In the genomic region with DNA sequence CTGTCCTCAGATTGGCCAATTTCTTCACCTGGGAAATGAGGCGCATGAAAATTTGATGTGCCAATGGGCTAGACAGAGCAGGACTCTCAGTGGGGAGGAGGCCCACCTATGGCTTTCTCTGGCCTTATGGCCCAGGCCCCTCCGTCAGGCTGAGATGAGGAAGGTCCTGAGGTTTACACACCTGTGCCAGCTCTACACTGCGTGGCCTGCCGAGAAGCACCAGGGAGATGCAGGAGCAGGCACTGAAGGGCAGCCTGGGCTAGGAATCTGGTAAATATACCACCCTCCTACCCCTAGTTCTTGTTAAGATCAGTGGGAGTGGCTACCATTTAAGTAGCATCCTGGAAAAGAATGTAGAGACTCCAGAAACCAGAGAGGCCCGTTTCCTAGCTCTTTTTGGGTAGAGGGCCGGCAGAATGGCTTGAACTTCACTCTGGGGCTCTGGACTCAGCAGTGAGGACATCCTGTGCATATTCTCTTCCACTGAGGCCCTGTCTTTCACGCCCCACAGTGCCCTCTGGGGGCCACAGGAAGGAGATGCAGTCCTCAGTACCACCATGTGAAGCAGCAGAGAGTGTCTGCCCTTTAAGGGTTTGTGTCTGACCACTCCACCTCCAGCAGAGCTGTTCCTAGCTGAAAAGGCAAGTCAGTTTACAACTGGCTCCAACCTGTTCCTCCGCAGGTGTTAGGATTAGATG, we compare ENCODE assay signal across 8 mouse cellular contexts. TPM values are rescaled to one million over a fixed set of nuclear protein-coding genes. Genes with fewer than 3 reads are reported as not detected.
DNase-seq lines count a peak whose midpoint lies in the region; ATAC-seq and TF ChIP-seq lines count a peak whose summit lies in the region.

No protein-coding gene starts in this region.

- intact Hi-C loops in heart, adult 2 months (cut with DNase I): loop anchor here (1.0 to 10.0 kb wide), 3 partner anchors 76 to 264 kb away; no protein-coding TSS in a partner anchor

- TF ChIP-seq CTCF in heart, adult 2 months (IDR thresholded peaks at IDR 0.05): peak; percentile 96
- TF ChIP-seq CTCF in midbrain, postnatal 0 days (IDR thresholded peaks at IDR 0.05): peak; percentile 94

- no peak overlapping the region for H3K9ac ChIP-seq in heart, adult 2 months (ENCODE audit: low read depth, low read length)
- H3K9ac ChIP-seq in limb, embryonic 12.5 days (replicated peaks): no peak overlapping the region
- H3K9ac ChIP-seq in midbrain, postnatal 0 days (replicated peaks; ENCODE audit: low read length, poor library complexity, severe bottlenecking): no peak overlapping the region

- TF ChIP-seq POLR2A in heart, adult 2 months (IDR thresholded peaks at IDR 0.05; ENCODE audit: insufficient read depth, low read depth, low read length): no peak

- H3K36me3 ChIP-seq in embryonic facial prominence, embryonic 10.5 days (replicated peaks): peaks cover 77% of the 10 kb centered on the region
- H3K36me3 ChIP-seq in heart, adult 2 months (ENCODE audit: control insufficient read depth, insufficient read depth, low read length): no peaks in the 10 kb centered on the region
- H3K36me3 ChIP-seq in limb, embryonic 12.5 days: peaks cover 87% of the 10 kb centered on the region
- peaks cover 13% of the 10 kb centered on the region; the same call in 1 of the 2 replicates for H3K36me3 ChIP-seq in midbrain, postnatal 0 days (ENCODE audit: insufficient read depth, low read length)

- no peaks in the 10 kb centered on the region; the same call in 1 of the 2 replicates for H3K4me1 ChIP-seq in embryonic facial prominence, embryonic 10.5 days
- no peaks in the 10 kb centered on the region for H3K4me1 ChIP-seq in heart, adult 2 months (ENCODE audit: control insufficient read depth, insufficient read depth, low read length)
- H3K4me1 ChIP-seq in limb, embryonic 12.5 days (replicated peaks): no peaks in the 10 kb centered on the region
- H3K4me1 ChIP-seq in midbrain, postnatal 0 days (ENCODE audit: insufficient read depth, low read length): no peaks in the 10 kb centered on the region

- H3K4me3 ChIP-seq in embryonic facial prominence, embryonic 10.5 days: no peak overlapping the region
- no peak overlapping the region for H3K4me3 ChIP-seq in heart, adult 2 months
- no peak overlapping the region for H3K4me3 ChIP-seq in limb, embryonic 12.5 days (replicated peaks)
- H3K4me3 ChIP-seq in midbrain, postnatal 0 days (ENCODE audit: low read depth, low read length): no peak overlapping the region

- no peak overlapping the region for H3K4me2 ChIP-seq in limb, embryonic 12.5 days
- H3K4me2 ChIP-seq in midbrain, postnatal 0 days (ENCODE audit: low read depth, low read length, poor library complexity, severe bottlenecking): no peak overlapping the region

- no peak overlapping the region for H3K27ac ChIP-seq in embryonic facial prominence, embryonic 10.5 days (replicated peaks)
- no peak overlapping the region for H3K27ac ChIP-seq in heart, adult 2 months
- H3K27ac ChIP-seq in limb, embryonic 12.5 days: 0 out of 2 replicates have a peak overlapping the region, but pooled peaks have one; percentile 23
- no peak overlapping the region for H3K27ac ChIP-seq in midbrain, postnatal 0 days (ENCODE audit: low read depth, low read length)

- H3K79me2 ChIP-seq in heart, adult 2 months (replicated peaks; ENCODE audit: control insufficient read depth, insufficient read depth, low read length): no peaks in the 10 kb centered on the region

- DNase-seq in 416B (ENCODE audit: low read depth): peak; percentile 65
- peak; percentile 79 for DNase-seq in adrenal gland, postnatal 10 days
- peak; percentile 82 for DNase-seq in embryonic facial prominence, embryonic 10.5 days (ENCODE audit: low spot score)
- DNase-seq in heart, adult 2 months: peak; percentile 75 to 77
- DNase-seq in kidney, adult 8-10 months: peak; percentile 71 to 74
- peak; percentile 85 for DNase-seq in midbrain, postnatal 0 days (ENCODE audit: low spot score)
- peak; percentile 52 to 82 for DNase-seq in spleen, postnatal 10 days (ENCODE audit: low spot score in 2 of 2)

- 0 out of 2 replicates have a peak, but pooled peaks have one; percentile 24 for TF ChIP-seq EP300 in heart, adult 2 months (IDR thresholded peaks at IDR 0.05; ENCODE audit: insufficient read depth, low read depth, low read length)

- no peaks in the 10 kb centered on the region for H3K27me3 ChIP-seq in embryonic facial prominence, embryonic 10.5 days (replicated peaks; ENCODE audit: low read depth, poor library complexity, severe bottlenecking)
- H3K27me3 ChIP-seq in heart, adult 2 months (ENCODE audit: control insufficient read depth, insufficient read depth, low read length): no peaks in the 10 kb centered on the region
- H3K27me3 ChIP-seq in limb, embryonic 12.5 days: no peaks in the 10 kb centered on the region
- H3K27me3 ChIP-seq in midbrain, postnatal 0 days (ENCODE audit: insufficient read depth, low read length): no peaks in the 10 kb centered on the region

- H3K9me3 ChIP-seq in embryonic facial prominence, embryonic 10.5 days: no peaks in the 10 kb centered on the region
- H3K9me3 ChIP-seq in limb, embryonic 12.5 days: no peaks in the 10 kb centered on the region
- no peaks in the 10 kb centered on the region for H3K9me3 ChIP-seq in midbrain, postnatal 0 days (ENCODE audit: low read length)

- peak; percentile 63; the same call in 1 of the 2 replicates for ATAC-seq in limb, embryonic 12.5 days (ENCODE audit: insufficient number of reproducible peaks, insufficient read depth, low FRiP score, low TSS enrichment, low read depth)
- ATAC-seq in midbrain, postnatal 0 days (ENCODE audit: low FRiP score): peak; percentile 77

- 68% methylated on average over 8 of the region's 8 CpGs for WGBS in embryonic facial prominence, embryonic 10.5 days
- WGBS in heart, adult 2 months: 57% methylated on average over 8 of the region's 8 CpGs
- WGBS in limb, embryonic 12.5 days: 66% methylated on average over 8 of the region's 8 CpGs
- WGBS in midbrain, postnatal 0 days: 57% methylated on average over 8 of the region's 8 CpGs

RNA-seq across cellular contexts. Expression of gene Nat10, which starts 42.3 kb away (rescaled TPM):
- total RNA-seq in adrenal gland, postnatal 10 days (2021): 10 to 100 TPM; 28.3 to 49.3 TPM
- 31.5 and 35.4 TPM in 2 replicates for polyA plus RNA-seq in embryonic facial prominence, embryonic 10.5 days (2016; fragmentation: Nextera tagmentation; extraction: Ambion mirVana)
- total RNA-seq in heart, adult 2 months (2021): 10 to 100 TPM; 14.0 to 14.2 TPM
- 26.1 and 30.4 TPM in 2 replicates for polyA plus RNA-seq in heart, adult 2 months (2012; rRNA removed)
- 33.0 and 33.7 TPM in 2 replicates for polyA plus RNA-seq in limb, embryonic 12.5 days (2016; fragmentation: Nextera tagmentation; extraction: Ambion mirVana)
- total RNA-seq in midbrain, postnatal 0 days (2014; rRNA removed): 37.0 and 40.4 TPM in 2 replicates
- 12.7 and 15.9 TPM in 2 replicates for polyA plus RNA-seq in midbrain, postnatal 0 days (2015; fragmentation: Nextera tagmentation; extraction: Ambion mirVana)
